Mouse (Mus musculus): ENCODE data around the gene Gm10563. TPM values are rescaled to one million over a fixed set of nuclear protein-coding genes. Genes with fewer than 3 reads are reported as not detected.
"Not testable (repeated sequence)": the region's sequence is repeated elsewhere in the genome, so short reads cannot be mapped to it uniquely, and the experiment has no call there.

Gene Gm10563
- polyA plus RNA-seq, 1 experiment from 2014 or later, result not detected

- H3K27me3 ChIP-seq (replicated peaks), result no peaks in the 10 kb centered on the region
- H3K4me1 ChIP-seq, result peaks cover 6% of the 10 kb centered on the region; the same call in 1 of the 2 replicates
- H3K4me2 ChIP-seq, result no peak overlapping the region
- H3K9ac ChIP-seq, result no peak overlapping the region
- no peak overlapping the region for H3K27ac ChIP-seq
- peaks cover 91% of the 10 kb centered on the region for H3K36me3 ChIP-seq
- no peak overlapping the region for H3K4me3 ChIP-seq
- 83% methylated on average over 6 of the region's 6 CpGs for WGBS (ENCODE audit: insufficient replicate concordance)
- H3K9me3 ChIP-seq (replicated peaks), result no peaks in the 10 kb centered on the region
- peak; percentile 44; the same call in 1 of the 2 replicates for ATAC-seq
Measured at GRCm38 (mm10) chr4:155582279-155582905, 62.8 kb downstream of the Gm10563 start.

- Histone ChIP-seq H3K4me1 (peaks cover 6% of the 10 kb centered on the region; the same call in 1 of the 2 replicates), H3K27me3 (replicated peaks) (no peaks in the 10 kb centered on the region), H3K9me3 (replicated peaks) (no peaks in the 10 kb centered on the region), H3K36me3 (peaks cover 87% of the 10 kb centered on the region), H3K4me3 (no peak overlapping the region), H3K9ac (no peak overlapping the region), H3K4me2 (no peak overlapping the region), H3K27ac (no peak overlapping the region)
- ATAC-seq, result no peak
- WGBS (ENCODE audit: insufficient replicate concordance), result 38% methylated on average over 1 of the region's 1 CpGs
Measured at GRCm38 (mm10) chr4:155580420-155580819, 64.8 kb downstream of the Gm10563 start.

GRCm38 (mm10) chr4:155578336-155579125 lies 66.7 kb downstream of the Gm10563 start:
- Histone ChIP-seq H3K27me3 (replicated peaks) (no peaks in the 10 kb centered on the region), H3K4me3 (no peak overlapping the region), H3K4me2 (no peak overlapping the region), H3K27ac (no peak overlapping the region), H3K9ac (no peak overlapping the region), H3K4me1 (peaks cover 20% of the 10 kb centered on the region), H3K36me3 (peaks cover 68% of the 10 kb centered on the region), H3K9me3 (replicated peaks) (no peaks in the 10 kb centered on the region)
- ATAC-seq, result no peak
- WGBS (ENCODE audit: insufficient replicate concordance), result 76% methylated on average over 7 of the region's 7 CpGs

- 80% methylated on average over 5 of the region's 5 CpGs for WGBS (ENCODE audit: insufficient replicate concordance)
- no peaks in the 10 kb centered on the region for H3K9me3 ChIP-seq (replicated peaks)
- H3K4me3 ChIP-seq, result no peak overlapping the region
- H3K9ac ChIP-seq, result no peak overlapping the region
- H3K4me1 ChIP-seq, result peaks cover 25% of the 10 kb centered on the region
- no peak overlapping the region for H3K27ac ChIP-seq
- ATAC-seq, result no peak
- peaks cover 62% of the 10 kb centered on the region for H3K36me3 ChIP-seq
- no peak overlapping the region for H3K4me2 ChIP-seq
- H3K27me3 ChIP-seq (replicated peaks), result no peaks in the 10 kb centered on the region
Measured at GRCm38 (mm10) chr4:155577741-155578140, 67.5 kb downstream of the Gm10563 start.

- Histone ChIP-seq H3K9ac (no peak overlapping the region), H3K4me3 (no peak overlapping the region), H3K4me1 (peaks cover 21% of the 10 kb centered on the region), H3K9me3 (replicated peaks) (no peaks in the 10 kb centered on the region), H3K27ac (no peak overlapping the region), H3K4me2 (no peak overlapping the region), H3K36me3 (peaks cover 56% of the 10 kb centered on the region), H3K27me3 (replicated peaks) (no peaks in the 10 kb centered on the region)
- WGBS (ENCODE audit: insufficient replicate concordance), result 89% methylated on average over 9 of the region's 9 CpGs
- ATAC-seq, result no peak
Measured at GRCm38 (mm10) chr4:155577132-155577531, 68.1 kb downstream of the Gm10563 start.

- Histone ChIP-seq H3K4me2 (no peak overlapping the region), H3K4me3 (no peak overlapping the region), H3K9me3 (replicated peaks) (no peaks in the 10 kb centered on the region), H3K27ac (no peak overlapping the region), H3K36me3 (peaks cover 45% of the 10 kb centered on the region), H3K4me1 (peaks cover 34% of the 10 kb centered on the region), H3K9ac (no peak overlapping the region), H3K27me3 (replicated peaks) (no peaks in the 10 kb centered on the region)
- WGBS (ENCODE audit: insufficient replicate concordance), result 84% methylated on average over 8 of the region's 8 CpGs
- no peak for ATAC-seq
Measured at GRCm38 (mm10) chr4:155575521-155575920, 69.7 kb downstream of the Gm10563 start.

- no peak for ATAC-seq
- 33% methylated on average over 11 of the region's 11 CpGs for WGBS (ENCODE audit: insufficient replicate concordance)
Measured at GRCm38 (mm10) chr4:155574931-155575330, 70.3 kb downstream of the Gm10563 start.

GRCm38 (mm10) chr4:155573876-155574275 lies 71.3 kb downstream of the Gm10563 start:
- ATAC-seq, result no peak
- 81% methylated on average over 9 of the region's 9 CpGs for WGBS (ENCODE audit: insufficient replicate concordance)
- Histone ChIP-seq H3K4me2 (no peak overlapping the region), H3K27ac (peak overlapping the region; percentile 38; the same call in 1 of the 2 replicates), H3K36me3 (peaks cover 30% of the 10 kb centered on the region), H3K9ac (no peak overlapping the region), H3K27me3 (replicated peaks) (no peaks in the 10 kb centered on the region), H3K9me3 (replicated peaks) (no peaks in the 10 kb centered on the region), H3K4me3 (no peak overlapping the region), H3K4me1 (peaks cover 42% of the 10 kb centered on the region)

More at GRCm38 (mm10) chr4:155574931-155575330, 70.3 kb downstream of the Gm10563 start:
- peaks cover 39% of the 10 kb centered on the region for H3K4me1 ChIP-seq
- H3K9me3 ChIP-seq (replicated peaks), result no peaks in the 10 kb centered on the region
- no peak overlapping the region for H3K27ac ChIP-seq
- no peaks in the 10 kb centered on the region for H3K27me3 ChIP-seq (replicated peaks)
- no peak overlapping the region for H3K9ac ChIP-seq
- no peak overlapping the region for H3K4me3 ChIP-seq
- H3K36me3 ChIP-seq, result peaks cover 41% of the 10 kb centered on the region
- H3K4me2 ChIP-seq, result no peak overlapping the region

- Histone ChIP-seq H3K4me2 (no peak overlapping the region), H3K9ac (no peak overlapping the region), H3K36me3 (peaks cover 23% of the 10 kb centered on the region), H3K4me1 (peaks cover 43% of the 10 kb centered on the region), H3K27me3 (replicated peaks) (no peaks in the 10 kb centered on the region), H3K9me3 (replicated peaks) (no peaks in the 10 kb centered on the region), H3K4me3 (no peak overlapping the region), H3K27ac (no peak overlapping the region)
- WGBS (ENCODE audit: insufficient replicate concordance), result 77% methylated on average over 2 of the region's 2 CpGs
- no peak for ATAC-seq
Measured at GRCm38 (mm10) chr4:155573155-155573554, 72.1 kb downstream of the Gm10563 start.

- peak overlapping the region; percentile 52; the same call in 1 of the 2 replicates for H3K27ac ChIP-seq
- ATAC-seq, result no peak
Measured at GRCm38 (mm10) chr4:155571442-155571841, 73.8 kb downstream of the Gm10563 start.

GRCm38 (mm10) chr4:155570315-155570714 lies 74.9 kb downstream of the Gm10563 start:
- peaks cover 69% of the 10 kb centered on the region for H3K4me1 ChIP-seq

More at GRCm38 (mm10) chr4:155571442-155571841, 73.8 kb downstream of the Gm10563 start:
- Histone ChIP-seq H3K4me3 (no peak overlapping the region), H3K4me2 (no peak overlapping the region), H3K4me1 (peaks cover 58% of the 10 kb centered on the region), H3K27me3 (replicated peaks) (no peaks in the 10 kb centered on the region), H3K9ac (no peak overlapping the region), H3K9me3 (replicated peaks) (no peaks in the 10 kb centered on the region), H3K36me3 (peaks cover 8% of the 10 kb centered on the region)
- 36% methylated on average over 2 of the region's 2 CpGs for WGBS (ENCODE audit: insufficient replicate concordance)

GRCm38 (mm10) chr4:155569818-155570217 lies 75.4 kb downstream of the Gm10563 start:
- Histone ChIP-seq H3K4me1 (peaks cover 71% of the 10 kb centered on the region), H3K4me2 (no peak overlapping the region), H3K9me3 (replicated peaks) (no peaks in the 10 kb centered on the region), H3K36me3 (no peaks in the 10 kb centered on the region; the same call in 1 of the 2 replicates), H3K4me3 (no peak overlapping the region), H3K27me3 (replicated peaks) (no peaks in the 10 kb centered on the region), H3K27ac (no peak overlapping the region), H3K9ac (no peak overlapping the region)
- ATAC-seq, result no peak
- WGBS (ENCODE audit: insufficient replicate concordance), result 69% methylated on average over 6 of the region's 6 CpGs

More at GRCm38 (mm10) chr4:155570315-155570714, 74.9 kb downstream of the Gm10563 start:
- H3K9me3 ChIP-seq (replicated peaks); H3K27me3 ChIP-seq (replicated peaks); H3K4me3 ChIP-seq; H3K4me2 ChIP-seq; H3K36me3 ChIP-seq; ATAC-seq; H3K9ac ChIP-seq: not testable (repeated sequence)
- WGBS (ENCODE audit: insufficient replicate concordance), result 79% methylated on average over 11 of the region's 11 CpGs
- H3K27ac ChIP-seq, result 0 out of 2 replicates have a peak overlapping the region, but pooled peaks have one; percentile 0

Data from liver, embryonic 12.5 days (tissue).